Mouse (Mus musculus) adrenal gland, postnatal 0 days (tissue): ENCODE data around the gene Gm17332. TPM values are rescaled to one million over a fixed set of nuclear protein-coding genes. Genes with fewer than 3 reads are reported as not detected.

ENCODE experiments used
- polyA plus RNA-seq: library from polyadenylated mRNA; unstranded; fragments of >200 nt; fragmentation: Nextera tagmentation; extraction: Ambion mirVana; gene quantifications from 2 replicates; pipeline ENCODE4 v1.2.1, GENCODE M21; 2015

Gm17332 gene
- polyA plus RNA-seq: not detected in 2 replicates

GRCm38 (mm10) chr11:31182362-31182761, at the start of gene Gm17332:
Gm17332 (minus strand) TSS chr11:31182462.

Other genes with a start within 250 kb of the Gm17332 start
- gene Erlec1, start 228.1 kb downstream of the Gm17332 start, polyA plus RNA-seq: 15.8 and 21.8 TPM in 2 replicates
- 18.9 and 19.2 TPM in 2 replicates for gene Chac2, start 196.1 kb downstream of the Gm17332 start, polyA plus RNA-seq
- gene Stc2, start 187.6 kb upstream of the Gm17332 start, polyA plus RNA-seq: 0.92 and 1.5 TPM in 2 replicates